Mouse (Mus musculus) myocyte (in vitro differentiated cells): ENCODE measurements at regions not wholly inside any gene's neighbourhood (a gene's known extent, or its start where the extent isn't known, plus 50 kb on each side); places are given as distances from the start of the nearest gene placed in this dataset.

Experiments
- H3K27me3 ChIP-seq: one replicate; pipeline ENCODE4 v1.6.1; 2011; ENCODE audit not compliant: control insufficient read depth, insufficient read depth, insufficient read length
- H3K36me3 ChIP-seq: one replicate; pipeline ENCODE4 v1.6.1; 2011; ENCODE audit not compliant: control insufficient read depth, insufficient read depth
- H3K4me2 ChIP-seq: one replicate; pipeline ENCODE4 v1.6.1; 2011; ENCODE audit warnings: low read depth, control low read depth
- H3K4me3 ChIP-seq: one replicate; pipeline ENCODE4 v1.5.1; 2011; ENCODE audit warnings: mild to moderate bottlenecking, control low read depth, moderate library complexity
- H3K79me2 ChIP-seq: one replicate; pipeline ENCODE4 v1.6.1; 2011; ENCODE audit not compliant: control insufficient read depth, insufficient read depth
- H3ac ChIP-seq: one replicate; pipeline ENCODE4 v1.6.1; 2011; ENCODE audit not compliant: control insufficient read depth, insufficient read length
- CEBPB ChIP-seq: IDR thresholded peaks from 2 replicates; pipeline ENCODE4 v1.6.1; 2011; ENCODE audit warnings: mild to moderate bottlenecking, moderate library complexity; ENCODE audit not compliant: poor library complexity, insufficient read depth, severe bottlenecking
- E2F4 ChIP-seq: IDR thresholded peaks from one replicate; pipeline ENCODE4 v1.6.1; 2011; ENCODE audit warnings: mild to moderate bottlenecking, control low read depth, moderate library complexity; ENCODE audit not compliant: insufficient read depth
- MAX ChIP-seq: IDR thresholded peaks from one replicate; pipeline ENCODE4 v1.6.1; 2011; ENCODE audit warnings: low read depth, mild to moderate bottlenecking, control low read depth
- MYOD1 ChIP-seq, 3 experiments: IDR thresholded peaks; one replicate each; pipeline ENCODE4 v1.6.1; 2011; ENCODE audit warnings: control low read depth in 2 of 3, low read depth in 2 of 3, mild to moderate bottlenecking in 2 of 3, moderate library complexity in 1 of 3; ENCODE audit not compliant: insufficient read length in 2 of 3, control insufficient read depth in 1 of 3
- MYOG ChIP-seq, 3 experiments: IDR thresholded peaks; one replicate each; pipeline ENCODE4 v1.6.1; 2011; ENCODE audit warnings: control low read depth in 2 of 3, low read depth in 2 of 3, mild to moderate bottlenecking in 2 of 3; ENCODE audit not compliant: insufficient read length in 2 of 3, control insufficient read depth in 1 of 3, insufficient read depth in 1 of 3
- POLR2A ChIP-seq: IDR thresholded peaks from one replicate; pipeline ENCODE4 v1.6.1; 2011; ENCODE audit warnings: low read depth, mild to moderate bottlenecking, control low read depth, moderate library complexity; ENCODE audit not compliant: insufficient read length
- POLR2AphosphoS2 ChIP-seq: IDR thresholded peaks from one replicate; pipeline ENCODE4 v1.6.1; 2011; ENCODE audit warnings: low read depth, control low read depth; ENCODE audit not compliant: insufficient read length
- REST ChIP-seq: IDR thresholded peaks from one replicate; pipeline ENCODE4 v1.6.1; 2011; ENCODE audit warnings: mild to moderate bottlenecking, control low read depth, moderate library complexity; ENCODE audit not compliant: insufficient read depth, insufficient read length
- SRF ChIP-seq: IDR thresholded peaks from one replicate; pipeline ENCODE4 v1.6.1; 2011; ENCODE audit warnings: low read depth; ENCODE audit not compliant: control insufficient read depth, insufficient read length
- TCF12 ChIP-seq: IDR thresholded peaks from one replicate; pipeline ENCODE4 v1.6.1; 2011; ENCODE audit warnings: mild to moderate bottlenecking, control low read depth; ENCODE audit not compliant: poor library complexity, insufficient read depth, severe bottlenecking
- TCF3 ChIP-seq: IDR thresholded peaks from one replicate; pipeline ENCODE4 v1.6.1; 2011; ENCODE audit warnings: low read depth, control low read depth; ENCODE audit not compliant: insufficient read length
- USF1 ChIP-seq: IDR thresholded peaks from one replicate; pipeline ENCODE4 v1.6.1; 2011; ENCODE audit warnings: low read depth, mild to moderate bottlenecking, control low read depth, moderate library complexity

- H3K27me3 ChIP-seq = peaks cover 91% of the 10 kb centered on the region
- H3K79me2 ChIP-seq = no peaks in the 10 kb centered on the region
- TF ChIP-seq USF1 (no peak), POLR2AphosphoS2 (no peak), TCF3 (no peak), MYOD1 (IDR thresholded peaks at IDR 0.05; ENCODE audit: control insufficient read depth in 1 of 3, insufficient read length in 2 of 3, low read depth in 2 of 3) (no peak), E2F4 (no peak), MAX (no peak), CEBPB (no peak), POLR2A (no peak)
These were observed 128.9 kb upstream of the Lemd2 start for GRCm38 (mm10) chr17:27333141-27333540.

GRCm38 (mm10) chr17:27332076-27332475 is 127.8 kb upstream of the Lemd2 start:
- Histone ChIP-seq H3K27me3 (peaks cover 93% of the 10 kb centered on the region), H3K4me3 (no peak overlapping the region), H3ac (no peak overlapping the region), H3K36me3 (no peaks in the 10 kb centered on the region), H3K79me2 (no peaks in the 10 kb centered on the region), H3K4me2 (no peak overlapping the region)
- no peak for TF ChIP-seq POLR2A
- no peak for TF ChIP-seq TCF12
- TF ChIP-seq TCF3 = no peak

More at GRCm38 (mm10) chr17:27333141-27333540, 128.9 kb upstream of the Lemd2 start:
- H3K4me3 ChIP-seq = no peak overlapping the region
- no peak overlapping the region for H3K4me2 ChIP-seq
- H3K36me3 ChIP-seq = no peaks in the 10 kb centered on the region
- H3ac ChIP-seq = no peak overlapping the region

GRCm38 (mm10) chr17:27331630-27332029 is 127.4 kb upstream of the Lemd2 start:
- no peaks in the 10 kb centered on the region for H3K79me2 ChIP-seq
- TF ChIP-seq MYOG (IDR thresholded peaks at IDR 0.05; ENCODE audit: control insufficient read depth in 1 of 3, insufficient read depth in 1 of 3, insufficient read length in 2 of 3, low read depth in 2 of 3) = no peak
- TF ChIP-seq POLR2A = no peak
- TF ChIP-seq CEBPB = no peak
- TF ChIP-seq TCF3 = no peak
- TF ChIP-seq SRF = no peak
- no peak for TF ChIP-seq TCF12
- TF ChIP-seq POLR2AphosphoS2 = no peak
- no peak for TF ChIP-seq REST
- TF ChIP-seq USF1 = no peak
- TF ChIP-seq E2F4 = no peak
- TF ChIP-seq MYOD1 (IDR thresholded peaks at IDR 0.05; ENCODE audit: control insufficient read depth in 1 of 3, insufficient read length in 2 of 3, low read depth in 2 of 3) = no peak
- TF ChIP-seq MAX = no peak
- H3K27me3 ChIP-seq = peaks cover 91% of the 10 kb centered on the region

GRCm38 (mm10) chr17:27329791-27330190 is 125.5 kb upstream of the Lemd2 start:
- TF ChIP-seq MYOD1 (IDR thresholded peaks at IDR 0.05; ENCODE audit: control insufficient read depth in 1 of 3, insufficient read length in 2 of 3, low read depth in 2 of 3) (peak in 2 of 3 experiments; percentile 27 to 43), TCF3 (peak; percentile 26), MYOG (IDR thresholded peaks at IDR 0.05; ENCODE audit: control insufficient read depth in 1 of 3, insufficient read depth in 1 of 3, insufficient read length in 2 of 3, low read depth in 2 of 3) (peak in 2 of 3 experiments; percentile 15 to 70), TCF12 (no peak), POLR2AphosphoS2 (no peak)
- Histone ChIP-seq H3ac (no peak overlapping the region), H3K79me2 (no peaks in the 10 kb centered on the region), H3K4me3 (no peak overlapping the region), H3K36me3 (no peaks in the 10 kb centered on the region), H3K27me3 (peaks cover 90% of the 10 kb centered on the region), H3K4me2 (no peak overlapping the region)

More at GRCm38 (mm10) chr17:27331630-27332029, 127.4 kb upstream of the Lemd2 start:
- Histone ChIP-seq H3K36me3 (no peaks in the 10 kb centered on the region), H3K4me3 (no peak overlapping the region), H3K4me2 (no peak overlapping the region), H3ac (no peak overlapping the region)

- no peaks in the 10 kb centered on the region for H3K36me3 ChIP-seq
- TF ChIP-seq POLR2A = no peak
- TF ChIP-seq TCF3 = no peak
- TF ChIP-seq E2F4 = no peak
- TF ChIP-seq MAX = no peak
- no peak for TF ChIP-seq USF1
- no peak for TF ChIP-seq TCF12
- TF ChIP-seq CEBPB = no peak
- no peak for TF ChIP-seq MYOD1 (IDR thresholded peaks at IDR 0.05; ENCODE audit: control insufficient read depth in 1 of 3, insufficient read length in 2 of 3, low read depth in 2 of 3)
- no peak for TF ChIP-seq MYOG (IDR thresholded peaks at IDR 0.05; ENCODE audit: control insufficient read depth in 1 of 3, insufficient read depth in 1 of 3, insufficient read length in 2 of 3, low read depth in 2 of 3)
- no peak for TF ChIP-seq SRF
- TF ChIP-seq POLR2AphosphoS2 = no peak
- TF ChIP-seq REST = no peak
These were observed 124.9 kb upstream of the Lemd2 start for GRCm38 (mm10) chr17:27329183-27329582.

More at GRCm38 (mm10) chr17:27329183-27329582, 124.9 kb upstream of the Lemd2 start:
- Histone ChIP-seq H3K4me3 (no peak overlapping the region), H3ac (no peak overlapping the region), H3K4me2 (no peak overlapping the region), H3K79me2 (no peaks in the 10 kb centered on the region), H3K27me3 (peaks cover 89% of the 10 kb centered on the region)
